Mouse (Mus musculus): ENCODE data around the gene Iqsec1. TPM values are rescaled to one million over a fixed set of nuclear protein-coding genes. Genes with fewer than 3 reads are reported as not detected.

Gene Iqsec1
- total and polyA plus RNA-seq, 2 experiments from 2014 or later, result 29.0 to 175 TPM

DNA sequence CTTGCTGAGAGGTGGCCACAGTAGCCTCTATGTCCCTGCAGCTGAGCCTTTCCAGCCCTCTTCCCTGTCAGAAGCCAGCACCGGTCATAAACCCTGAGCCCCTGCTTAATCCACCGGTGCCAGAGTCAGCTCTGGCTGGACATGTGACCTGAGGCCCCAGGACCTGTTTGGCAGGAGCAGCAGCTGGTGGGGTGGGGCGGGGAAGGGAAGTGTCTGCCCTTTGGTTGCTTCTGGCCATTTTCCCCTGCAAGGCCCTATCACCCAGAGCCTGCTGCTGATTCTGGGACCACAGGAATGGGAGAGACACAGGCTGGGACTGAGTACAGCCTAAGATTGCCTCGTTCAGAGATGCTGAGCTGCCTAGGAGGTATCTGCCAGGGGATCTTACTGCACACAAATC lies 257.2 kb downstream of the Iqsec1 start:
- Histone ChIP-seq H3K9ac (replicated peaks; ENCODE audit: low read length) (no peak overlapping the region), H3K4me1 (ENCODE audit: insufficient read depth, low read length) (peaks cover 18% of the 10 kb centered on the region), H3K4me2 (ENCODE audit: low read depth, low read length) (no peak overlapping the region), H3K9me3 (ENCODE audit: low read length) (no peaks in the 10 kb centered on the region), H3K27ac (no peak overlapping the region; the same call in 1 of the 2 replicates), H3K36me3 (ENCODE audit: insufficient read depth, low read length) (no peaks in the 10 kb centered on the region), H3K4me3 (ENCODE audit: low read length) (no peak overlapping the region), H3K27me3 (ENCODE audit: insufficient read depth, low read length) (no peaks in the 10 kb centered on the region)
- no peak for DNase-seq (ENCODE audit: low spot score)
- no peak for TF ChIP-seq CTCF (IDR thresholded peaks at IDR 0.05; ENCODE audit: low read depth)
- ATAC-seq, result no peak
- 30% methylated on average over 4 of the region's 4 CpGs for WGBS

DNA sequence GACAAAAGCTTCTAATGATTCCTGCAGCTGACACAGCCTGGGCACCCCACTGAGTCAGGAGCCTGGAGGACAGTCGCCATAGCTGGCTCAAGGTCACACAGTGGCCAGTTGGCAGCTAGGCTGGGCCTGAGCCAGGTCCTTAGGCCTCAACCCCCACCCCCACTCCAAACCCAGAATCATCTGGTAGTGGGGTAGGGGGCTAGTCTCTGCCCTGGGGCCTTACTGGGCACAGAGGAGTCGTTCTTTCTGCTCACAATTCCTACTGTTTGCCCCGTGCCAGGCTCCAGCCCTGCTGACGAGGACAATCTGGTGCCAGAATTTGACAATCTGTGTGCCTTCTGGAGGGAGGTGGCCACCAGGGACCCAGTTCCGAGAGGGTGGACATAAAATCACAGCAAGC lies 258.7 kb downstream of the Iqsec1 start:
- H3K9me3 ChIP-seq (ENCODE audit: low read length), result no peaks in the 10 kb centered on the region
- 17% methylated on average over 5 of the region's 5 CpGs for WGBS
- no peak for TF ChIP-seq CTCF (IDR thresholded peaks at IDR 0.05; ENCODE audit: low read depth)
- 0 out of 2 replicates have a peak overlapping the region, but pooled peaks have one; percentile 0 for H3K9ac ChIP-seq (replicated peaks; ENCODE audit: low read length)
- no peak overlapping the region for H3K4me2 ChIP-seq (ENCODE audit: low read depth, low read length)
- no peaks in the 10 kb centered on the region for H3K27me3 ChIP-seq (ENCODE audit: insufficient read depth, low read length)
- DNase-seq (ENCODE audit: low spot score), result peak; percentile 59
- H3K4me3 ChIP-seq (ENCODE audit: low read length), result no peak overlapping the region
- peak; percentile 55; the same call in 1 of the 2 replicates for ATAC-seq
- H3K4me1 ChIP-seq (ENCODE audit: insufficient read depth, low read length), result peaks cover 16% of the 10 kb centered on the region
- H3K27ac ChIP-seq, result peak overlapping the region; percentile 62
- H3K36me3 ChIP-seq (ENCODE audit: insufficient read depth, low read length), result no peaks in the 10 kb centered on the region

DNA sequence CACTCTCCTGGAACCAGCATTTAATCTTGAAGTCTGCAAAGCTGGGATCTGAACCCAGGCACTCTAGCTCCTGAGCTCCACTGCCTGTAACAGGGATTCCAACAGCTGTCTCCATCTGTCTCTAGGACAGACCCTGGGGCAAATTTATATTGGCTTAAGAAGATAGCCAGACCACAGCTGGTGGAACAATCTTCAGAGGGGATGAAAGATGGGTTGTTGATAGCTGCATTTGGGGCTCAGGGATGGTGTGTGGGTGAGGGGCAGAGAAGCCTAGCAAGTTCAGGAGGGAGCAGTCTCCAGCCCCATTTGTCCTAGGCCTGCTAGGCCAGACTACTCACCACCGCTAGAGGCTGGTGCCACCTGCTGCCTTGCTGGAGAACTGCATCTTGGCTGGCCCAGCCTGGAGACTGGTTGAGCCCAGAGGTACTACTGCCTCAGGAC lies 260.0 kb downstream of the Iqsec1 start:
- DNase-seq (ENCODE audit: low spot score) (peak; percentile 86), ATAC-seq (peak; percentile 81)
- Histone ChIP-seq H3K4me2 (ENCODE audit: low read depth, low read length) (no peak overlapping the region), H3K9me3 (ENCODE audit: low read length) (no peaks in the 10 kb centered on the region), H3K4me3 (ENCODE audit: low read length) (no peak overlapping the region), H3K27me3 (ENCODE audit: insufficient read depth, low read length) (no peaks in the 10 kb centered on the region), H3K36me3 (ENCODE audit: insufficient read depth, low read length) (no peaks in the 10 kb centered on the region), H3K27ac (no peak overlapping the region), H3K9ac (replicated peaks; ENCODE audit: low read length) (no peak overlapping the region), H3K4me1 (ENCODE audit: insufficient read depth, low read length) (peaks cover 16% of the 10 kb centered on the region)
- peak; percentile 99 for TF ChIP-seq CTCF (IDR thresholded peaks at IDR 0.05; ENCODE audit: low read depth)
- 5% methylated on average over 1 of the region's 1 CpGs for WGBS

DNA sequence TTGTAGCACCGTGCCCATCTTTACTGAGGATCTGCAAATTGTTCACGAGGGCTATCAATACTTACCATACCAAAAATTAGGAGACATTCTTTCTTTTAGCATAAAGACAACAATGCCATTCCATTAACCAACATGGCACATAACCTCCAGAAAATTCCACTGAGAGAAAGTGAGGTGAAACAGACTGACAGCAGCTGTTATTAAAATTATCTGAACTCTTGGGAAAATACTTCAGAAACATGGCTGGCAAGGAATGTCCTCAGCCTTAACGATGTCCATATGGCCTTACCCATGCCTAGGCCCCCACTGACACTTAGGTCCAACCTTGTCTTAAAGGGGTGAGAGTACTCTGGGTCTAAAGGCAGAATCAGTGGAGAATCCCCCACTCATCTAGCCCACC lies 260.7 kb downstream of the Iqsec1 start:
- Histone ChIP-seq H3K9ac (replicated peaks; ENCODE audit: low read length) (no peak overlapping the region), H3K36me3 (ENCODE audit: insufficient read depth, low read length) (no peaks in the 10 kb centered on the region), H3K27ac (no peak overlapping the region), H3K9me3 (ENCODE audit: low read length) (no peaks in the 10 kb centered on the region), H3K27me3 (ENCODE audit: insufficient read depth, low read length) (no peaks in the 10 kb centered on the region), H3K4me3 (ENCODE audit: low read length) (no peak overlapping the region), H3K4me2 (ENCODE audit: low read depth, low read length) (no peak overlapping the region), H3K4me1 (ENCODE audit: insufficient read depth, low read length) (peaks cover 16% of the 10 kb centered on the region)
- 75% methylated on average over 3 of the region's 3 CpGs for WGBS
- DNase-seq (ENCODE audit: low spot score) (no peak), ATAC-seq (no peak)
- TF ChIP-seq CTCF (IDR thresholded peaks at IDR 0.05; ENCODE audit: low read depth), result no peak

DNA sequence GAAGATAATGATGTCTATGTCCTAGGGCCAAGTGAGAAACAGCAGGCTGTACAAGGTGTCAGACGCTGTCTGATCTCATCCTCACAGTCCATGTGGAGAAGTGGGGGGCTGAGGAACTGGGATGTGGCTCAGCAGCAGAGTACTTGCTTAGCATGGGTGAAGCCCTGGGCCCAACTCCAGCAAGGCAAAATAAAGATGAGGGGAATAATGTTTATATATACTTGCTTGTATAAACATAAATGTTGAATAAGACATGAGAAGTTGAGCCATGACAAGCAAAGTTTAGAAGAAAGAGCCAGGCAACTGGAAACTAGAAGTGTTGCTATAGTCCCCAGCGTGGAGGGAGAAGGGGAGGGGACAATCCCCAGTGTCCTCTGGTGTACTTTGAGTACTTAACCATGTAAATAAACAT lies 261.8 kb downstream of the Iqsec1 start:
- H3K4me1 ChIP-seq (ENCODE audit: insufficient read depth, low read length), result peaks cover 16% of the 10 kb centered on the region
- H3K9me3 ChIP-seq (ENCODE audit: low read length), result no peaks in the 10 kb centered on the region
- no peak overlapping the region for H3K27ac ChIP-seq
- WGBS, result 57% methylated on average over 2 of the region's 2 CpGs
- no peak for TF ChIP-seq CTCF (IDR thresholded peaks at IDR 0.05; ENCODE audit: low read depth)
- no peak overlapping the region for H3K9ac ChIP-seq (replicated peaks; ENCODE audit: low read length)
- H3K27me3 ChIP-seq (ENCODE audit: insufficient read depth, low read length), result no peaks in the 10 kb centered on the region
- DNase-seq (ENCODE audit: low spot score) (no peak), ATAC-seq (no peak)
- H3K4me3 ChIP-seq (ENCODE audit: low read length), result no peak overlapping the region
- H3K36me3 ChIP-seq (ENCODE audit: insufficient read depth, low read length), result no peaks in the 10 kb centered on the region
- H3K4me2 ChIP-seq (ENCODE audit: low read depth, low read length), result no peak overlapping the region

DNA sequence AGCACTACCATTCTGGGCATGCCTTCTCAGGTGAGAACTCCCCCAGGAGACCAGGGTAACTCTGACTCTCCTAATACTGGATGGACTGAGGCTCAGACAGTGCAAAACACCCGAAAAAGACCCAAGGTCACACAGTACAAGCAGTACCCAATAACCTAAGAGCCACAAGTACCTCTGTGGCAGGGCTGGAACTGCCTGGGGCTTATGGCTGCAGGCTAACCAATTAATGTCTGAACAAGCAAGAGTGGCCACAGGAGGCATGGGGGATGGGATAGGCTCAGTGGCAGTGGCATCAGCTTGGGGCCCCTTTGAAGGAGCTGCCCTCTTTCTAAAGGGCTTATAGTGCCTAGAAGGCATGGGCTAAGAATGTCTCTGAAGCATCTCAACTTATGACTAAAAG lies 263.0 kb downstream of the Iqsec1 start:
- WGBS, result 76% methylated on average over 1 of the region's 1 CpGs
- H3K9me3 ChIP-seq (ENCODE audit: low read length), result no peaks in the 10 kb centered on the region
- H3K9ac ChIP-seq (replicated peaks; ENCODE audit: low read length), result no peak overlapping the region
- H3K27me3 ChIP-seq (ENCODE audit: insufficient read depth, low read length), result no peaks in the 10 kb centered on the region
- H3K4me1 ChIP-seq (ENCODE audit: insufficient read depth, low read length), result peaks cover 20% of the 10 kb centered on the region
- no peak overlapping the region for H3K4me3 ChIP-seq (ENCODE audit: low read length)
- TF ChIP-seq CTCF (IDR thresholded peaks at IDR 0.05; ENCODE audit: low read depth), result no peak
- H3K27ac ChIP-seq, result no peak overlapping the region
- H3K36me3 ChIP-seq (ENCODE audit: insufficient read depth, low read length), result no peaks in the 10 kb centered on the region
- no peak for DNase-seq (ENCODE audit: low spot score)
- ATAC-seq, result no peak
- H3K4me2 ChIP-seq (ENCODE audit: low read depth, low read length), result no peak overlapping the region

DNA sequence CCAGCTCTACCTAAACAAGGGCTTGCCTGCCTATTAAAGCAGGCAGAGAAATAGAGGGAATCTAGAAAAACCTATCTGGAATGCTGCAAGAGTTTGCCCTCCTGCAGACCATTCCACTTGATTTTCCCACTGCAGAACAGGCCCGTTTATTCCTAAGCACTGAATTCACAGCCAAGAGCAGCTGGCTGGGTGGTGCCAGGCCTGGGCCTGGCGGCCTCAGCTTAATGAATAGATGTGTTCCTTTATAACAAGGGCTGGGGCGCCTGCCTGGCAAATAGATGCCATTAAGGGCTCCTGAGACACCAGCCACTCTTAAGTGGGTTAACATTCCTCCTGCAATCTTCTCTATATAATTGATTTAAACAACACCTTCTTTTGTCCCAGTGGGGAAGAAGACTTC lies 265.5 kb downstream of the Iqsec1 start:
- H3K9ac ChIP-seq (replicated peaks; ENCODE audit: low read length), result no peak overlapping the region
- TF ChIP-seq CTCF (IDR thresholded peaks at IDR 0.05; ENCODE audit: low read depth), result no peak
- no peak overlapping the region for H3K4me3 ChIP-seq (ENCODE audit: low read length)
- H3K27ac ChIP-seq, result 0 out of 2 replicates have a peak overlapping the region, but pooled peaks have one; percentile 1
- no peak overlapping the region for H3K4me2 ChIP-seq (ENCODE audit: low read depth, low read length)
- ATAC-seq (no peak), DNase-seq (ENCODE audit: low spot score) (peak; percentile 54)
- no peaks in the 10 kb centered on the region for H3K27me3 ChIP-seq (ENCODE audit: insufficient read depth, low read length)
- H3K36me3 ChIP-seq (ENCODE audit: insufficient read depth, low read length), result no peaks in the 10 kb centered on the region
- peaks cover 23% of the 10 kb centered on the region for H3K4me1 ChIP-seq (ENCODE audit: insufficient read depth, low read length)
- H3K9me3 ChIP-seq (ENCODE audit: low read length), result no peaks in the 10 kb centered on the region
- 20% methylated on average over 3 of the region's 3 CpGs for WGBS

Measured in hindbrain, postnatal 0 days (tissue).